Mouse (Mus musculus) brain, embryonic 14.5 days (tissue): Measurements from ENCODE around the gene Tgfbr3.

Experiments used
- CTCF ChIP-seq: fragments of 200-500 bp; IDR thresholded peaks from 2 replicates; pipeline ENCODE4 v1.5.1; 2012; ENCODE audit warnings: inconsistent platforms, mild to moderate bottlenecking, moderate library complexity, borderline replicate concordance; ENCODE audit not compliant: insufficient read depth, insufficient read length; ENCODE audit errors: extremely low read depth
- POLR2A ChIP-seq: fragments of 200-500 bp; IDR thresholded peaks from 2 replicates; pipeline ENCODE4 v1.6.1; 2012; ENCODE audit warnings: mild to moderate bottlenecking, inconsistent platforms, borderline replicate concordance; ENCODE audit not compliant: poor library complexity, insufficient read depth, insufficient read length, severe bottlenecking; ENCODE audit errors: extremely low read depth

DNA sequence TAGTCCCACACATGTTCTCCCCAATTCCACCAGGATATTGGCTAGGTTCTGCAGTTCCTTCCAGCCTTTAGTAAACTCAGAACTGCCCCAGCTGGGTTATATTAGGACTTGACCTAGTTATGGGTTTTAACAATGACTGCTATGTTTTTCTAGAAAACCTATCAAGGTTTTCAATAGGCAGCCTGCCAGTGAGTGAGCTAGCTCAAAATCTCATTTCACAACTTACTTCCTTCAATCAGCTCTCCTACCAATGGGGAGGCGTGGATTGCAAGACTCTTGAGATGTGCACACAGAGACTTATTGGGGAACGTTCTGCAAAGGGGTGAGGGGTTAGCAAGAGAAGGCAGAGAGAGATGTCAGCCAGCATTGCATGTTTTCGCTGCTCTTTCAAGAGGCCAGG lies 196.2 kb downstream of the Tgfbr3 start:
- TF ChIP-seq POLR2A (no peak), CTCF (no peak)
